Mouse (Mus musculus): ENCODE results near the gene Htt. TPM values are rescaled to one million over a fixed set of nuclear protein-coding genes. Genes with fewer than 3 reads are reported as not detected.
A peak's percentile ranks its signal among the peaks of the same experiment; 100 is the strongest.

Htt gene
- polyA plus RNA-seq, 1 experiment from 2014 or later: 20.7 TPM

DNA sequence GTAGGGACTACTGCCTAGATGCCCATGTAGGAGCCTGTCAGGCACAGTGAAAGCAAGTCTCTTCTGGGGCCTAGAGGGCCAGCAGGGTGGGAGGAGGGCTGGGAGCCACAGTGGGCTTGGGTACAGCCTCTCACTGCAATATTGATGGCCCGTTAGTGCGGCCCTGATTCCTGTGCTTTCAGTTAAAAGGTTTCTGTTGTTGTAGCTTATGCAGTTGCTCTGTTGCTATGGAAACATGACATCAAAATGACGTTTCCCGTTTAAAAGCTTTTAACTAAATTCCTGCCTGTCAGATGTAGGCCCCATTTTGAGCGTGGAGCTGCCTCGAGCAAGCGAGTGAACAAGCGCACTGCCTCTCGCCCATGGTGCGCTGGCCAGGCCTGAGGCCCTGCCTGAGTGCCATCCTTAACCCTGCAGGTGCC lies 155.7 kb downstream of the Htt start:
- Histone ChIP-seq H3K36me3 (ENCODE audit: control insufficient read depth, insufficient read depth, low read length) (0 out of 2 replicates have a peak, but pooled peaks cover 6% of the 10 kb centered on the region), H3K9ac (replicated peaks; ENCODE audit: low read length) (peak overlapping the region; percentile 31), H3K4me2 (ENCODE audit: low read length) (no peak overlapping the region), H3K4me3 (replicated peaks; ENCODE audit: low read depth, low read length) (no peak overlapping the region), H3K9me3 (ENCODE audit: control insufficient read depth, low read length) (no peaks in the 10 kb centered on the region), H3K27ac (replicated peaks; ENCODE audit: low read depth, low read length) (peak overlapping the region; percentile 45; the same call in 1 of the 2 replicates), H3K4me1 (ENCODE audit: control insufficient read depth, insufficient read depth, low read length) (peaks cover 11% of the 10 kb centered on the region), H3K27me3 (ENCODE audit: control insufficient read depth, insufficient read depth, low read length) (no peaks in the 10 kb centered on the region)
- 39% methylated on average over 10 of the region's 10 CpGs for WGBS
- DNase-seq (peak; percentile 78), ATAC-seq (ENCODE audit: low FRiP score, low TSS enrichment) (no peak)

- Histone ChIP-seq H3K27ac (replicated peaks; ENCODE audit: low read depth, low read length) (no peak overlapping the region), H3K27me3 (ENCODE audit: control insufficient read depth, insufficient read depth, low read length) (no peaks in the 10 kb centered on the region), H3K9ac (replicated peaks; ENCODE audit: low read length) (no peak overlapping the region), H3K4me3 (replicated peaks; ENCODE audit: low read depth, low read length) (no peak overlapping the region), H3K9me3 (ENCODE audit: control insufficient read depth, low read length) (no peaks in the 10 kb centered on the region), H3K36me3 (ENCODE audit: control insufficient read depth, insufficient read depth, low read length) (peaks cover 11% of the 10 kb centered on the region), H3K4me2 (ENCODE audit: low read length) (no peak overlapping the region), H3K4me1 (ENCODE audit: control insufficient read depth, insufficient read depth, low read length) (peaks cover 11% of the 10 kb centered on the region)
- DNase-seq (no peak), ATAC-seq (ENCODE audit: low FRiP score, low TSS enrichment) (no peak)
- 88% methylated on average over 3 of the region's 3 CpGs for WGBS
Observed at GRCm38 (mm10) chr5:34918785-34919184, 157.2 kb downstream of the Htt start.

DNA sequence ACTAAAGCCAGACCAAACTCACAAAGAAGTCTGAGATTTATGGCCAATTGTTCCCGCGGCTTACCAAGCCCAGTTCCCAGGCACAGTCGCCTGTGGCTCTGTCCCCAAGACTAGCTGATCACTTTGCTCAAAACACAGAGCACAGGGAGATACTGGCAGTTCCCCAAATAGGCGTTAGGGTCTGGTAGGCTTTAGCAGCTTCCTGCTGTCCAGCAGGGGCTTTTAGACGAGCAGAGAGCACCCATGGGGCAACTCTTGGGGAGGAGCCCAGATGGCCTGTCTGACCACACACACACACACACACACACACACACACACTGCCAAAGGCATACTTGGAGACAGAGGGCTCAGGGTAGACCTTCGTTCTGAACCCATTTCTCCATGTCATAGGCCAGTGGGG lies 161.0 kb downstream of the Htt start:
- no peak overlapping the region for H3K4me3 ChIP-seq (replicated peaks; ENCODE audit: low read depth, low read length)
- no peak overlapping the region for H3K4me2 ChIP-seq (ENCODE audit: low read length)
- H3K27ac ChIP-seq (replicated peaks; ENCODE audit: low read depth, low read length): no peak overlapping the region
- peaks cover 28% of the 10 kb centered on the region for H3K36me3 ChIP-seq (ENCODE audit: control insufficient read depth, insufficient read depth, low read length)
- no peaks in the 10 kb centered on the region for H3K27me3 ChIP-seq (ENCODE audit: control insufficient read depth, insufficient read depth, low read length)
- WGBS: 68% methylated on average over 6 of the region's 6 CpGs
- H3K9me3 ChIP-seq (ENCODE audit: control insufficient read depth, low read length): no peaks in the 10 kb centered on the region
- DNase-seq (no peak), ATAC-seq (ENCODE audit: low FRiP score, low TSS enrichment) (no peak)
- no peak overlapping the region for H3K9ac ChIP-seq (replicated peaks; ENCODE audit: low read length)
- H3K4me1 ChIP-seq (ENCODE audit: control insufficient read depth, insufficient read depth, low read length): peaks cover 2% of the 10 kb centered on the region; the same call in 1 of the 2 replicates

GRCm38 (mm10) chr5:34923920-34924319 lies 162.4 kb downstream of the Htt start:
- Histone ChIP-seq H3K4me3 (replicated peaks; ENCODE audit: low read depth, low read length) (no peak overlapping the region), H3K4me1 (ENCODE audit: control insufficient read depth, insufficient read depth, low read length) (no peaks in the 10 kb centered on the region), H3K27me3 (ENCODE audit: control insufficient read depth, insufficient read depth, low read length) (no peaks in the 10 kb centered on the region), H3K9ac (replicated peaks; ENCODE audit: low read length) (no peak overlapping the region), H3K9me3 (ENCODE audit: control insufficient read depth, low read length) (no peaks in the 10 kb centered on the region), H3K36me3 (ENCODE audit: control insufficient read depth, insufficient read depth, low read length) (peaks cover 28% of the 10 kb centered on the region), H3K4me2 (ENCODE audit: low read length) (no peak overlapping the region), H3K27ac (replicated peaks; ENCODE audit: low read depth, low read length) (no peak overlapping the region)
- 96% methylated on average over 4 of the region's 4 CpGs for WGBS
- ATAC-seq (ENCODE audit: low FRiP score, low TSS enrichment): no peak
- no peak for DNase-seq

GRCm38 (mm10) chr5:34924519-34924918 lies 163.0 kb downstream of the Htt start:
- WGBS: 84% methylated on average over 7 of the region's 7 CpGs
- DNase-seq: no peak
- peaks cover 28% of the 10 kb centered on the region for H3K36me3 ChIP-seq (ENCODE audit: control insufficient read depth, insufficient read depth, low read length)

DNA sequence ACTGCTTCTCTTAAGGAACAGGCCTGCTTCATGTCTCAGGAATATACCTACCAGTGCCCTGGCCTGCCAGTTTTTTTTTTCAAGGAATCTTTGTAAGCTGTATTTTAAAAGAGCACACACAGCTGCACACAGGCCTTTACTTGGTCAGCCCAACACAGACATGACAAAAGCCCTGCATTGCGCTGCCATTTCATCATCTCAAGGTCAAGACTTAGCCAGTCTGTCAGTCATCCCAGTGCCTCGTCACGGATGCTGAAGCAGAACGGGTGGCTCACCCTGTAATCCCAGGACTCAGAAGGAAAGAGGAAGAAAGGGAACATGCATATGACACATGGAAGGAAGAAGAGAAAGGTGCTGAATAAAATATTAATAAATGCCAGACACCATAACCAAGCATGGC lies 166.1 kb downstream of the Htt start:
- Histone ChIP-seq H3K27me3 (ENCODE audit: control insufficient read depth, insufficient read depth, low read length) (no peaks in the 10 kb centered on the region), H3K4me1 (ENCODE audit: control insufficient read depth, insufficient read depth, low read length) (peaks cover 11% of the 10 kb centered on the region), H3K4me2 (ENCODE audit: low read length) (no peak overlapping the region), H3K9ac (replicated peaks; ENCODE audit: low read length) (no peak overlapping the region), H3K4me3 (replicated peaks; ENCODE audit: low read depth, low read length) (no peak overlapping the region), H3K9me3 (ENCODE audit: control insufficient read depth, low read length) (no peaks in the 10 kb centered on the region), H3K36me3 (ENCODE audit: control insufficient read depth, insufficient read depth, low read length) (peaks cover 24% of the 10 kb centered on the region), H3K27ac (replicated peaks; ENCODE audit: low read depth, low read length) (no peak overlapping the region)
- DNase-seq (no peak), ATAC-seq (ENCODE audit: low FRiP score, low TSS enrichment) (no peak)
- 87% methylated on average over 4 of the region's 4 CpGs for WGBS

More at GRCm38 (mm10) chr5:34924519-34924918, 163.0 kb downstream of the Htt start:
- Histone ChIP-seq H3K27ac (replicated peaks; ENCODE audit: low read depth, low read length) (no peak overlapping the region), H3K4me3 (replicated peaks; ENCODE audit: low read depth, low read length) (no peak overlapping the region), H3K9me3 (ENCODE audit: control insufficient read depth, low read length) (no peaks in the 10 kb centered on the region), H3K9ac (replicated peaks; ENCODE audit: low read length) (no peak overlapping the region), H3K4me1 (ENCODE audit: control insufficient read depth, insufficient read depth, low read length) (no peaks in the 10 kb centered on the region), H3K27me3 (ENCODE audit: control insufficient read depth, insufficient read depth, low read length) (no peaks in the 10 kb centered on the region), H3K4me2 (ENCODE audit: low read length) (no peak overlapping the region)
- no peak for ATAC-seq (ENCODE audit: low FRiP score, low TSS enrichment)

- H3K9me3 ChIP-seq (ENCODE audit: control insufficient read depth, low read length): no peaks in the 10 kb centered on the region
- peaks cover 11% of the 10 kb centered on the region for H3K4me1 ChIP-seq (ENCODE audit: control insufficient read depth, insufficient read depth, low read length)
- H3K27me3 ChIP-seq (ENCODE audit: control insufficient read depth, insufficient read depth, low read length): no peaks in the 10 kb centered on the region
- no peak overlapping the region for H3K4me2 ChIP-seq (ENCODE audit: low read length)
- ATAC-seq (ENCODE audit: low FRiP score, low TSS enrichment): no peak
- WGBS: 73% methylated on average over 9 of the region's 9 CpGs
- no peak overlapping the region for H3K4me3 ChIP-seq (replicated peaks; ENCODE audit: low read depth, low read length)
- DNase-seq: no peak
- H3K9ac ChIP-seq (replicated peaks; ENCODE audit: low read length): no peak overlapping the region
- H3K36me3 ChIP-seq (ENCODE audit: control insufficient read depth, insufficient read depth, low read length): peaks cover 6% of the 10 kb centered on the region; the same call in 1 of the 2 replicates
- H3K27ac ChIP-seq (replicated peaks; ENCODE audit: low read depth, low read length): peak overlapping the region; percentile 49; the same call in 1 of the 2 replicates
Observed at GRCm38 (mm10) chr5:34930151-34930975, 168.8 kb downstream of the Htt start.

GRCm38 (mm10) chr5:34931091-34931490 lies 169.6 kb downstream of the Htt start:
- 81% methylated on average over 2 of the region's 2 CpGs for WGBS
- Histone ChIP-seq H3K36me3 (ENCODE audit: control insufficient read depth, insufficient read depth, low read length) (no peaks in the 10 kb centered on the region), H3K9me3 (ENCODE audit: control insufficient read depth, low read length) (no peaks in the 10 kb centered on the region), H3K9ac (replicated peaks; ENCODE audit: low read length) (no peak overlapping the region), H3K4me3 (replicated peaks; ENCODE audit: low read depth, low read length) (no peak overlapping the region), H3K27ac (replicated peaks; ENCODE audit: low read depth, low read length) (peak overlapping the region; percentile 49; the same call in 1 of the 2 replicates), H3K4me2 (ENCODE audit: low read length) (no peak overlapping the region), H3K27me3 (ENCODE audit: control insufficient read depth, insufficient read depth, low read length) (no peaks in the 10 kb centered on the region), H3K4me1 (ENCODE audit: control insufficient read depth, insufficient read depth, low read length) (peaks cover 11% of the 10 kb centered on the region)
- ATAC-seq (ENCODE audit: low FRiP score, low TSS enrichment) (no peak), DNase-seq (no peak)
